Mouse (Mus musculus) embryonic facial prominence, embryonic 10.5 days (tissue): ENCODE measurements around the gene Rnf126. TPM values are rescaled to one million over a fixed set of nuclear protein-coding genes. Genes with fewer than 3 reads are reported as not detected.

Experiments used
- DNase-seq: peaks from one replicate; pipeline ENCODE4 v3.0.0-alpha.2; 2017; ENCODE audit warnings: low spot score
- H3K27ac ChIP-seq: fragments of 300-500 bp; sonication (generic); replicated peaks from 2 replicates; pipeline ENCODE4 v1.5.1; 2016; ENCODE audit warnings: mild to moderate bottlenecking
- H3K27me3 ChIP-seq: fragments of 300-500 bp; sonication (generic); replicated peaks from 2 replicates; pipeline ENCODE4 v1.6.1; 2016; ENCODE audit warnings: low read depth, mild to moderate bottlenecking; ENCODE audit not compliant: poor library complexity, severe bottlenecking
- H3K36me3 ChIP-seq: fragments of 300-500 bp; sonication (generic); replicated peaks from 2 replicates; pipeline ENCODE4 v1.6.1; 2016; ENCODE audit warnings: mild to moderate bottlenecking, moderate library complexity
- H3K4me1 ChIP-seq: fragments of 300-500 bp; sonication (generic); 2 replicates; pipeline ENCODE4 v1.6.1; 2016
- H3K4me3 ChIP-seq: fragments of 300-500 bp; sonication (generic); 2 replicates; pipeline ENCODE4 v1.5.1; 2016; ENCODE audit warnings: mild to moderate bottlenecking, moderate library complexity
- H3K9me3 ChIP-seq: fragments of 300-500 bp; sonication (generic); 2 replicates; pipeline ENCODE4 v1.6.1; 2016; ENCODE audit warnings: mild to moderate bottlenecking
- WGBS: fragments of 180-500 bp; shearing (Covaris S2); methylation state at CpG from one replicate; pipeline ENCODE4 v1.1.7; 2016; 5-methylcytosine and 5-hydroxymethylcytosine counted together
- polyA plus RNA-seq: library from polyadenylated mRNA; unstranded; fragments of >200 nt; fragmentation: Nextera tagmentation; extraction: Ambion mirVana; gene quantifications from 2 replicates; pipeline ENCODE4 v1.2.1, GENCODE M21; 2016

Rnf126 gene
- polyA plus RNA-seq, 1 experiment from 2014 or later, result 125 TPM

- WGBS, result 70% methylated on average over 4 of the region's 4 CpGs
- Histone ChIP-seq H3K4me3 (no peak overlapping the region), H3K27ac (no peak overlapping the region), H3K4me1 (peaks cover 20% of the 10 kb centered on the region), H3K36me3 (peaks cover 30% of the 10 kb centered on the region), H3K9me3 (no peaks in the 10 kb centered on the region), H3K27me3 (peaks cover 68% of the 10 kb centered on the region)
- no peak for DNase-seq
Observed at GRCm38 (mm10) chr10:79714996-79715395, 51.8 kb downstream of the Rnf126 start.

GRCm38 (mm10) chr10:79713163-79713562, 53.6 kb downstream of the Rnf126 start:
- Histone ChIP-seq H3K4me1 (peaks cover 27% of the 10 kb centered on the region), H3K27ac (no peak overlapping the region), H3K9me3 (no peaks in the 10 kb centered on the region), H3K4me3 (no peak overlapping the region), H3K27me3 (peaks cover 49% of the 10 kb centered on the region), H3K36me3 (peaks cover 48% of the 10 kb centered on the region)
- no peak for DNase-seq
- 14% methylated on average over 1 of the region's 1 CpGs for WGBS

- H3K4me1 ChIP-seq, result peaks cover 27% of the 10 kb centered on the region
- peak; percentile 82 for DNase-seq
- no peak overlapping the region for H3K27ac ChIP-seq
- peaks cover 44% of the 10 kb centered on the region for H3K27me3 ChIP-seq
- no peak overlapping the region for H3K4me3 ChIP-seq
- peaks cover 53% of the 10 kb centered on the region for H3K36me3 ChIP-seq
- 11% methylated on average over 6 of the region's 6 CpGs for WGBS
- H3K9me3 ChIP-seq, result no peaks in the 10 kb centered on the region
Observed at GRCm38 (mm10) chr10:79712499-79713126, 54.1 kb downstream of the Rnf126 start.

GRCm38 (mm10) chr10:79712029-79712428, 54.7 kb downstream of the Rnf126 start:
- Histone ChIP-seq H3K4me3 (no peak overlapping the region), H3K4me1 (peaks cover 27% of the 10 kb centered on the region), H3K9me3 (no peaks in the 10 kb centered on the region), H3K27ac (no peak overlapping the region), H3K36me3 (peaks cover 59% of the 10 kb centered on the region), H3K27me3 (peaks cover 38% of the 10 kb centered on the region)
- WGBS, result 72% methylated on average over 1 of the region's 1 CpGs
- DNase-seq, result no peak

GRCm38 (mm10) chr10:79709307-79709706, 57.4 kb downstream of the Rnf126 start:
- H3K4me3 ChIP-seq, result 0 out of 2 replicates have a peak overlapping the region, but pooled peaks have one; percentile 14
- WGBS, result 81% methylated on average over 7 of the region's 7 CpGs
- H3K9me3 ChIP-seq, result no peaks in the 10 kb centered on the region
- H3K27me3 ChIP-seq, result peaks cover 11% of the 10 kb centered on the region
- peaks cover 74% of the 10 kb centered on the region for H3K36me3 ChIP-seq
- no peak for DNase-seq
- H3K27ac ChIP-seq, result no peak overlapping the region
- peaks cover 38% of the 10 kb centered on the region for H3K4me1 ChIP-seq

GRCm38 (mm10) chr10:79708668-79709067, 58.1 kb downstream of the Rnf126 start:
- 92% methylated on average over 21 of the region's 21 CpGs for whole genome bisulfite sequencing
- peaks cover 74% of the 10 kb centered on the region for H3K36me3 ChIP-seq
- no peak overlapping the region for H3K27ac ChIP-seq
- H3K4me3 ChIP-seq, result peak overlapping the region; percentile 14; the same call in 1 of the 2 replicates
- peaks cover 38% of the 10 kb centered on the region for H3K4me1 ChIP-seq
- H3K9me3 ChIP-seq, result no peaks in the 10 kb centered on the region
- H3K27me3 ChIP-seq, result peaks cover 4% of the 10 kb centered on the region
- DNase-seq, result no peak

Other genes with a start within 250 kb of the Rnf126 start
- gene Plpp2, start 233.2 kb downstream of the Rnf126 start, polyA plus RNA-seq, result 28.4 and 29.2 TPM in 2 replicates
- gene Mier2, start 211.8 kb downstream of the Rnf126 start, polyA plus RNA-seq, result 76.4 and 77.3 TPM in 2 replicates
- not detected in 2 replicates for gene Theg, start 179.6 kb downstream of the Rnf126 start, polyA plus RNA-seq
- 0.03 TPM in 1 of 2 replicates, not detected in the other for gene C2cd4c, start 152.9 kb downstream of the Rnf126 start, polyA plus RNA-seq
- 20.0 and 21.5 TPM in 2 replicates for gene Shc2, start 129.0 kb downstream of the Rnf126 start, polyA plus RNA-seq
- not detected in 2 replicates for gene Odf3l2, start 121.2 kb downstream of the Rnf126 start, polyA plus RNA-seq
- 2.5 and 3.2 TPM in 2 replicates for gene Madcam1, start 102.4 kb downstream of the Rnf126 start, polyA plus RNA-seq
- 62.6 and 63.5 TPM in 2 replicates for gene Tpgs1, start 97.6 kb downstream of the Rnf126 start, polyA plus RNA-seq
- gene Cdc34, start 84.8 kb downstream of the Rnf126 start, polyA plus RNA-seq, result 240 and 250 TPM in 2 replicates
- 0.88 and 1.5 TPM in 2 replicates for gene Gzmm, start 77.9 kb downstream of the Rnf126 start, polyA plus RNA-seq
- 591 and 608 TPM in 2 replicates for gene Bsg, start 62.5 kb downstream of the Rnf126 start, polyA plus RNA-seq
- 0.04 TPM in 1 of 2 replicates, not detected in the other for gene Hcn2, start 50.3 kb downstream of the Rnf126 start, polyA plus RNA-seq
- gene Polrmt, start 20.4 kb downstream of the Rnf126 start, polyA plus RNA-seq, result 52.8 and 54.3 TPM in 2 replicates
- 0.46 TPM in 1 of 2 replicates, not detected in the other for gene Fgf22, start 11.9 kb downstream of the Rnf126 start, polyA plus RNA-seq
- 1.9 and 2.2 TPM in 2 replicates for gene Fstl3, start 10.3 kb upstream of the Rnf126 start, polyA plus RNA-seq
- 0.05 TPM in 1 of 2 replicates, not detected in the other for gene Prss57, start 24.0 kb upstream of the Rnf126 start, polyA plus RNA-seq
- 127 and 129 TPM in 2 replicates for gene Palm, start 26.6 kb upstream of the Rnf126 start, polyA plus RNA-seq
- gene Misp, start 54.0 kb upstream of the Rnf126 start, polyA plus RNA-seq, result 1.7 and 2.2 TPM in 2 replicates
- 406 and 416 TPM in 2 replicates for gene Ptbp1, start 87.5 kb upstream of the Rnf126 start, polyA plus RNA-seq
- gene Prtn3, start 107.5 kb upstream of the Rnf126 start, polyA plus RNA-seq, result 9.3 and 12.3 TPM in 2 replicates
- 123 and 139 TPM in 2 replicates for gene Plppr3, start 107.7 kb upstream of the Rnf126 start, polyA plus RNA-seq
- gene Elane, start 119.3 kb upstream of the Rnf126 start, polyA plus RNA-seq, result 0.20 TPM in 1 of 2 replicates, not detected in the other
- not detected in 2 replicates for gene Cfd, start 123.9 kb upstream of the Rnf126 start, polyA plus RNA-seq
- 63.6 and 68.1 TPM in 2 replicates for gene Med16, start 142.0 kb upstream of the Rnf126 start, polyA plus RNA-seq
- gene Gm26602, start 143.9 kb upstream of the Rnf126 start, polyA plus RNA-seq, result 3.4 TPM in 1 of 2 replicates, not detected in the other
- 0.33 and 0.37 TPM in 2 replicates for gene Kiss1r, start 150.0 kb upstream of the Rnf126 start, polyA plus RNA-seq
- gene R3hdm4, start 154.3 kb upstream of the Rnf126 start, polyA plus RNA-seq, result 125 and 136 TPM in 2 replicates
- gene Arid3a, start 160.1 kb upstream of the Rnf126 start, polyA plus RNA-seq, result 15.7 and 18.0 TPM in 2 replicates
- 166 TPM in 2 replicates for gene Wdr18, start 193.2 kb upstream of the Rnf126 start, polyA plus RNA-seq
- gene Grin3b, start 203.8 kb upstream of the Rnf126 start, polyA plus RNA-seq, result 0.13 and 0.44 TPM in 2 replicates
- 12.3 and 12.4 TPM in 2 replicates for gene Tmem259, start 217.4 kb upstream of the Rnf126 start, polyA plus RNA-seq
- gene Cnn2, start 221.6 kb upstream of the Rnf126 start, polyA plus RNA-seq, result 234 and 253 TPM in 2 replicates
- gene Abca7, start 229.5 kb upstream of the Rnf126 start, polyA plus RNA-seq, result 2.9 and 3.2 TPM in 2 replicates
- gene Arhgap45, start 249.7 kb upstream of the Rnf126 start, polyA plus RNA-seq, result 11.2 and 11.3 TPM in 2 replicates